Mouse (Mus musculus): ENCODE results near the gene Hist4h4.
A peak's percentile ranks its signal among the peaks of the same experiment; 100 is the strongest.
"Not testable (repeated sequence)": the region's sequence is repeated elsewhere in the genome, so short reads cannot be mapped to it uniquely, and the experiment has no call there.

Gene Hist4h4

DNA sequence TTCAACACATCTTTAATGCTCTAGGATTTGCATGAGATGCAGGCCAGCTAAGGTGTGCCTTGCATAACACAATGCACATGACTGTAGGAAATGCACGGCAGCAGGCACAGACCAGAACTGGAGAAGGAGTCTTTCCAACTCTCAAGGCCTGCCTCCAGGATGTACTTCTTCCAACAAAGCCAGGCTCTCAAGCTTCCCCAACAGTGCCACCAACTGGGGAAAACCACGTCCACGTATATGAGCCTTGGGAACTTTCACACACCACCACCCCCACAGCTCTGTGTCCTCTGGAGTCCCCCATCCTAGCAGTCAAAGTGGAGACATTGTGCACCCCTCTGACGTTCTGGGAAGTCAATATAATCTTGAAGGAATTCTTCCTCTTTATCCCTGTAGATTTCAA is 8.9 kb upstream of the Hist4h4 start:
- DNase-seq, result peak; percentile 41

DNA sequence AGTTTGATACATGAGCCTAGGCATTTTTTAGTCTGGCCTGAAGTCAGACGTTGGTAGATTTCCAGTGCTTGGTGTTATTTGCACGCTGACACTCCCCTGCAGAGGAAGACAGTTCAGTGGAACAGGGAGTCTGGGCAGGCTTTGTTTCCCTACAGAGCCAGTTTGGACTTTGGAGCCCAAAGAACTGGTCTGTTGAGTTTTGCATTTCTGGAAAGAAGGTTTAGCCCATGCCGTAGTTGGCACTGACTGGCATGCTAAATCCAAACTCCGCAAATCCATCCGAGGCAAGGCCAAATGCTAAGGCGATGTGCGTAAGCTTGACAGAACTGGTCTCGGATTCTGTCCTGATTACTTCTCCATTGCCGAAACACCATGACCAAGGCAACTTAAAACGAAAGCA is 7.0 kb upstream of the Hist4h4 start:
- DNase-seq, result no peak

DNA sequence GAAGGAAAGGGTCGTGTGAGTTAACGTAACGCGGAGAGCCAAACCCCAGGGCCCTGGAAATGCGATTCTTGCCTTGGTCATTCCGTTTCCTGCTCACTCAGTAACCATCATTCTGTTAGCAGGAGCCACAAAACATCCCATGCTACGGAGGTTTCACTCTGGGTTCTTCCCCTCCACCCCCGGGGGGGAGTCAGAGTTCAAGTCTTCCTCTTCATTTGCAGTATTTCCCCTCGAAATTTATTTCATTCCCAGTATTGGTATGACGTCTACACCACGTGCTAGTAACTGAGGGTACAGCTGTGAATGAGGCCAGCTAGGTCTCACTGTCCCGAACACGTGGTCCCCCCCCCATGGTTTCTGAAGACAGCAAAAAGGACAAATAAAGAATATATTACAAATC is 5.5 kb upstream of the Hist4h4 start:
- no peak for DNase-seq

DNA sequence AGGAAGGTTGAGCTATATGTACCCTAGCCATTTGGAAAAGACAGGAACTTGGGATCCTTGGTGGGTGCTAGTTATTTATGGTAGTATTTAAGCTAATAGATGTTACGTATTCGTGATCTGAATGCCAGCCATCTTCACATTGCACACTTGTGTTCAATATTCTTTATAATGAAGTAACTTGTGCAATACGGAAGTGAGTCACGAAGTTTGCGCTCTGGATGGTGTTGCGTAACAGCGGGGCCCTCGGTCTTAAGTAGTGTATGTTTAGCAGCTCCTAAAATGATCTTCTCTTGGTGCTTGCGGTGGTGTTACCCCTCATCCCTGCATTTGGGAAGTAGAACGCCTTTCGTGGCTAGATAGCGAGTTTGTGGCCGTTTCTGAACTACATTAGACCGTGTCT is 4.9 kb upstream of the Hist4h4 start:
- DNase-seq, result no peak

DNA sequence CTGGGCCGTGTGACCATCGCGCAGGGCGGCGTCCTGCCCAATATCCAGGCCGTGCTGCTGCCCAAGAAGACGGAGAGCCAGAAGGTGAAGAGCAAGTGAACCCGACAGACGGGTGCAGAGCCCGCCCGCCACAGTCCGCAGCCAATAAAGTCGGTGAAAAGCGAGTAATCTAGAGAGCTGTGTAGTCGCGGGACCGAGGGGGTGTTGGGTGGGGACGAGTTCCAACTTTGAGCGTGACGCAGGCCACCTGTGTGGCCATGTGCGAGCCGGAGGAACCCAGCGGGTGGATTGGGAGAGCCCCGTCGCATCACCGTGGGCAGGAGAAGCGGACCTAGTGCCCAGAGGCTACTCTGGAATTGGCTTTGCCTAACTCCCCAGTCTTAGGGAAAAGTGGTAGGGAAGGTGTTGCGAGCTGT is 4.4 kb upstream of the Hist4h4 start:
- no peak for DNase-seq

DNA sequence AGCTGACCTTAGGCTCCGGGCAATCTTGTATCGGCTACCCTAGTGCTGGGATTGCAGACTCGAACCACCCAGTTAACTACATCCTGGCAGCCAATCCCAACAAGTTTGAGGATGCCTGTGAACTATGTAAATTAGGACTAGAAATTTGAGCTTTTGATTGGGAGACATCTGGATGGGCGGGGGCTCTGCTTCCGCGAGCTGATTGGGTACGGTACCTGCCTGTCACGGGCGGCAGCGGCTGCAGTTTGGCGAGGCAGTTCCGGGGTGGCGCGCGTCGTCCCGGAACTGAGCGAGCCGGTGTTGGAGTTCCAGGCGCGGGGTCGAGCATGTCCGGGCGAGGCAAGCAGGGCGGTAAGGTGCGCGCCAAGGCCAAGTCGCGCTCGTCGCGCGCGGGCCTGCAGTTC is 3.8 kb upstream of the Hist4h4 start, which contains the start of gene H2afj:
TSS of gene H2afj (plus strand) at position 231 of the 404 bp plus-strand sequence.
- peak; percentile 96 for DNase-seq

DNA sequence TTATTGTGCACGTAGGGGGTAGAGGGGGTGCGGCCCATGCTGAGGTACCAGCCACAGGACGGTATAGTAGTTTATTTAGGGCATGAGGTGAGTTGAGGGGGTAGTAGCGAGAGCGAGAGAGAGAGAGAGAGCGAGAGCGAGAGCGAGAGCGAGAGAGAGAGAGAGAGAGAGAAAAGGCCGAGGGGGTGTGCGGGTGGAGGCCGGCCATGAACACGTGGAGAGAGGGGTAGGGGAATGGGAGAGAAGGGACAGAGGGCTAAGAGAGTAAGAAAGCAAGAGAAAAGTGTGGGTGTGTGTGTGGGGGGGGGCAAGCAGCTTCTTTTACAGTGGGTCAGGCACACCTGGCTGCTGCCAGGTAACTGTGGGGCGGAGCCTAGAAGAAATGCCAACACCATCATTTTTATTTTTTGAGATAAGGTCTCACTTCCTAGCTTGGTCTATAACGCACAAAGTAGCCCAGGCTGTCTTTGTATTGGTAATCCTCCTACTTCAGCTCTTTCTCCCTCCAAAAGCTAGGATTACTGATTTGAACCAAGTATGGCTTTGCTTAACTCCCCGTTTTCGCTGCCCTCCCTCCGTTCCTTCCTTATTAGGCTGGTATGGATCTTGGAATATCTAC is 3.3 kb upstream of the Hist4h4 start:
- no peak for DNase-seq

DNA sequence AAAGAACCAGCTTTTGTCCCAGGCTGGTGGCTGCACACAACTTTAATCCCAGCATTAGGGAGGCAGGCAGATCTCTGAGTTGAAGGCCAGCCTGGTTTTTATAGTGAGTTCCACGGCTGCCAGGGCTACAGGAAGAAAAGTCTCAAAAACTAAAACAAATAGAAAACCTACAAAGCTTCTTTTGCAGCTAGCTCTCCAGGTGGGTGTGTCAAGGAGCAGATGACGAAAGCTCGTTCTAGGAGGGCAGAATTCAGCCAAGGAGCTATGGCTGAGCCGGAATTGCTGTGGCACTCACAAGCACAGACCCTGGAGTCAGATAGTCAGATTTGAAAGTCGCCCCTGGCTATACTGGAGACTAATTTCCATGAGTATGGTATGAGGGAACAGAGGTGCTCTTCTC is 2.6 kb upstream of the Hist4h4 start:
- no peak for DNase-seq

DNA sequence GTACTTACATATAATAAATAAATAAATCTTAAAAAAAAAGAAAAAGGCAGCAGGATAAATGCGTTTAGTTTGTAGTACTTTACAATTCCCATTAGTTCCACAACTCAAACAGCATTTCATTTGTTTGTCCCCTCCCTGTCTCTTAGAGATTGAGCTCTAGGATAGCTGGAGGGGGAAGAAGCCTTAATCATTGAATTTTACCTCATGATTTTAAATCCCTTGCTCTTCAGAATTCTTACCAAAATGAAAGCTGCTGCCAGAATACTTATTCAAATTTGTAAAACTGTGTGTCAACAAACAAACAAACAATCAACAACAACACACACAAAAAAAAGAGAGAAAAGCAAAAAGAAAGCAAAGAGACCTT is 1.2 kb upstream of the Hist4h4 start:
- no peak for DNase-seq

DNA sequence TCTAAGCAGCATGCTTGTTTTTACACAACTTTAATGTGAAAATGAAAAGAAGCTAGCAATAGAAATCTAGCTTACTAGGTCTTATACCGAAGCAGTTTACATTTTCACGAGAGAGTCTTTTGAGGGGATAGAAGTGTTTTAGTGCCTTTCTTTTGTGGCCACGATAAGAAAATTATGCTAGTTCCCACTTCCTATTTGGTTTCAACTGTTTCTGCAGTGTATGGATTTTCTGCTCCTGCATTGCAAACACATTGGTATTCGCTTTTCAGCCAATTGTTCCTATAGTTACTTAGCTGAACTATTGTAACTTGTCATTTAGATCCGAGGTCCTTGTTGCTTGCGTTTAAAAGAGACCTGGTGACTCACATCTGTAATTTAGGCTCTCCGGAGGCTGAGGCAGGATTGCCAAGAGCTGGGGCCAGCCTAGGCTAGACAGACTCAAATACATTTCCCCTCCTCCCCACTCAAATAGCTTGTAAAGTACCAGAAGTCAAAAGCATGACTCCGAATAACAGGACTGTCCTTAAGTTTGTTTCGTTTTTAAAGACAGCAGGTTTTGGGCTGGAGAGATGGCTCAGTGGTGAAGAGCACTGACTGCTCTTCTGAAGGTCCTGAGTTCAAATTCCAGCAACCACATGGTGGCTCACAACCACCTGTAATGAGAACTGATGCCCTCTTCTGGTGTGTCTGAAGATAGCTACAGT is 642 bp upstream of the Hist4h4 start:
- peak; percentile 37 for DNase-seq

DNA sequence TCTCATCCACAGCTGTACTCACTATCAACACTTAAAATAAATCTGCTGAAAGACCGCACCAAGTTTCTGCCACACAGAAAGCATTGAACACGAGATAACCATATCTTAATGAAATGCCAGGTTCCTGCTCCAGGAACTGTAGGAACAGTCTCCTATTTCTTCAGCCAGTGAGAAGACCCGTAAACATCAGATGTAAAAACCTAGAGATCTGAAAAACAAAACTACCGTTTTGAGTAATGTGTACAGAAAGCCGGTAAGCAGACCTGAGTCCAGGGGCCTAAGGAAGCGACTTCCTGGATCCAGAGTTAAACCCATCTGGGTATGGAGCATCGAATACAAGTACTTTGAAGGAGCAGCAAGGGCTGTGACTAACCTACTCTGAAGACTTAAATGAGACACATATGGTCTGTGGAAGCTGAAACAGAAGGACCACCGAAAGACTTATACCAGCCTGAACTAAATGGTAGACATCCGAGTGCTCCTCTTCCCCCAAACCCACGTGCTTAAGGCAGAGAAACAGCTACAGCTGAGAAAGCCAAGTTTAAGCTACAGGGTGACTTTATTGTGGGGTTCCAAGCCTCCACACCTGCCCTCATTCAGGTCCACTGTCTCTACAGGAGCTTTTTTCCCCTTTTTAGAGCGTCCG is 999 bp downstream of the Hist4h4 start:
- peak; percentile 40 for DNase-seq

DNA sequence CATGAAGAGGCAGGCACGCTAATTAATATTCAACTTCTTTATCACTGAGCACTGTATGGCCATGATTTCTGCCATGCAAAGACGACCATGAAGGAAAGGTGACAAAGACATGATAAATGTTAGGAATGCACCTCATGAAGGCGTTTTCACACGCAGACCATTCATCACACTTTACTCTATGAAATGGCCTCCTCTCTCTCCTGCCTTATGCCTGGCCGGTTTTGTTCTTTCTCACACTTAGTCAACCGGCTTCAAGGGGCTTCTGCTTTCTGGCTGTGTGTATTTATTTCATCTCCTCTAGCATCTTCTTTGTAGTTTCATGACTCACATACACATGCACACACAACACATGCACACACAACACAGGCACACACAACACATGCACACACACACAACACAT is 2.9 kb downstream of the Hist4h4 start:
- DNase-seq, result no peak

DNA sequence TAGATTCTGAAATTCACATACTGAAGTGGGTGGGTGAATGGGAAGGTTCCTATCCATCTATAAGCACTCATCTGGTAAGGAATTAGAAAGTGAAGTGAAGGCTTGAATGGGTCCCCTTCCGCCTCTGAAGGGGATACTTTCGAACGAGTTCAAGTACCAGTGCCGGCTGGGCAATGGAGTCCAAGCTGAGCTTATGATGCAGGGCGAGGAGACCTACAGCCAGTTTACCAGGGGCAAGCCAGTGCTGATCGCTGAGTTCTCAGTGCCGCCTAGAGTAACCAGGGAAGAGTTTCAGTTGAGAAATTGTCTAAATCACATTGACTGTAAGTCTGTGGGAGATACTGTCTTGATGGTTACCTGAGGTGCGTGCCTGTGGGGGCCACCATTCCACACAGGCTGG is 3.5 kb downstream of the Hist4h4 start:
- DNase-seq, result no peak

DNA sequence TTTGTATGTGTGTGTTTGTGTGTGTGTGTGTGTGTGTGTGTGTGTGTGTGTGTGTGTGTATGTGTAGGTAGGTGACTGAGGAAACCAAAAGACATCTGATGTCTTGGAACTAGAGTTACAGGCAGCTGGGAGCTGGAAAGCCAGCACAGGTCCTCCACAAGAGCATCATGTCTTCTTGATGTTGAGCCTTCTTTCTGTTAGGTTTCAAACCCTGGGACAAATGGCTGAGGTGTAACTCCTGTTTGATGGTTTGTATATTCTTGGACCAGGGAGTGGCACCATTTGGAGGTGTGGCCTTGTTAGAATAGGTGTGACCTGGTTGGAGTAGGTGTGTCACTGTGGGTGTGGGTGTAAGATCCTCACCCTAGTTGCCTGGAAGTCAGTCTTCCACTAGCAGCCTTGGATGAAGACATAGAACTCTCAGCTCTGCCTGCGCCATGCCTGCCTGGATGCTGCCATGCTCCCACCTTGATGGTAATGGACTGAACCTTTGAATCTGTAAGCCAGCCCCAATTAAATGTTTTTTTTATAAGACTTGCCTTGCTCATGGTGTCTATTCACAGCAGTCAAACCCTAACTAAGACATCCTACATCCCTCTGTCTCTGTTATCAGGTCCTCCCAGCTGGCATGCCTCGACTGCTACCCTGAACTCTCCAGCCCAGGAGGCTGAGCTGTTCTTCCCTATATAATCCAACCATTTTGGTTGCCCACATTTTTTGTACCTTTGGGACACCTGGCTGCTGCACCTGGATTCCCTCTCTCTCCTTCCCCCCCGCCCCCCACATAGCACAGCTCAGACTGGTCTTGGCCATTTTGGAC is 6.1 kb downstream of the Hist4h4 start:
- DNase-seq, result not testable (repeated sequence)

DNA sequence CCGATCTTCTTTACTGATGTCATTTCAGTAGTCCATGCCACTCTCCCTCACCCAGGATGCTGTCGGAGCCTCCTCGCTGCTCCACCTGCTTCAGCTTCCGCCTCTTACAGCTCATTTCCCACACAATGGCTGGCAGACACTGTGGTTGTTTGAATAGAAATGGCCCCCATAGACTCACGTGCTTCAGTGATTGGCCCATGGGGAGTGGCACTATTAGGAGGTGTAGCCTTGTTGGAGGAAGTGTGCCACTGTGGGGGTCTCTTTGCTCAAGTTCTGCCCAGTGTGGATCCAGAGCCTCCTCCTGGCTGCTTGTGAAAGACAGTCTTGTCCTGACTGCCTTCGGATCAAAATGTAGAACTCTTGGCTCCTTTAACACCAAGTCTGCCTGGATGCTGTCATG is 8.4 kb downstream of the Hist4h4 start:
- DNase-seq, result no peak

DNA sequence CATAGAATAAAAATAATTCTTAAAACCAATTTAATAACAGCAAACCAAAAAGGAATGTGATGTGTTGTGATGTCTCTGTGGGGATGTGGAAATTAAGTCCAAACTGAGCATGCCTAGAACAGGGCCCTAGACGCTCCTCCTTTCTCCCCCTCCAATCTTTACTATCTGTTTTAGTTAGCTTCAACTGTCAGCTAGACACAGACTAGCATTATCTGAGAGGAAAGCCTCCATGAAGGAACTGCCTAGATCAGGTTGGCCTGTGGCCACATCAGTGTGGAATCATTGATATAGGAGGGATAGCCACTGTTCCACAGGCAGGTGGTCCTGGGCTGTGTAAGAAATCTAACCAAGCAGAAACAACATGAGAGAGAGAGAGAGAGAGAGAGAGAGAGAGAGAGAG is 9.1 kb downstream of the Hist4h4 start:
- DNase-seq, result no peak

DNA sequence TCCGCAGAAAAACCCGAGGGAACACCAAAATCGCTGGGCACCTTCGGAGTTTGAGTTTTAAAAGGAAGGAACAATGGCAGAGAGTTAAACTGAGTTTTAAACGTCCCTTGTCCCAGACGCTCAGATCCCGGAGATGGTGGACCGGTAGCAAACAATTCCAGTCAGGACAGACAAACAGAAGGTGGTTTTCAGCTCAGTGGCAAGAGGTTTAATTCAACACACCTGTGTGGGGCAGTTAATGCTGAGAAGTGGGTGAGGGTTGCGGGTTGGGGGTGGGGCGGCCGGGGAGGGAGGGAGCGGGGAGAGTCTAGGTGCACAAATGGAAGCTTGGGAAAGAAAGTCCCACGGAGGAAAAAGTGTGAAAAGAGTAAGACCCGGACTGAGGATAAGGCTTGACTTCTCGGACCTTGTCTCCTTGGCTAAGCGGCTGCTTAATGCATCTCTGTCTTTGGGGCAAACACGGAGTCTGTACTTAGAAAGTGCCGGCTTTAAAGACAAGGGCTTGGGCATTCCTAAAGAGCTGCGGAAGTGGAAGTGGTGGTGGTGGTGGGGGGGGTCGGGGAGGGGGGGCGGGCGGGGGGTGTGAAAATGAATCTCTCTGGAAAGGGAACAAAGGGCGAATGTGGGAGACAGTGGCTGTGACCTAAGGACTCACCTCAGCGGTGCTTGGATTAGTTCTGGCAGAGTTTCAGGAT is 10.2 kb downstream of the Hist4h4 start:
- DNase-seq, result peak; percentile 47

DNA sequence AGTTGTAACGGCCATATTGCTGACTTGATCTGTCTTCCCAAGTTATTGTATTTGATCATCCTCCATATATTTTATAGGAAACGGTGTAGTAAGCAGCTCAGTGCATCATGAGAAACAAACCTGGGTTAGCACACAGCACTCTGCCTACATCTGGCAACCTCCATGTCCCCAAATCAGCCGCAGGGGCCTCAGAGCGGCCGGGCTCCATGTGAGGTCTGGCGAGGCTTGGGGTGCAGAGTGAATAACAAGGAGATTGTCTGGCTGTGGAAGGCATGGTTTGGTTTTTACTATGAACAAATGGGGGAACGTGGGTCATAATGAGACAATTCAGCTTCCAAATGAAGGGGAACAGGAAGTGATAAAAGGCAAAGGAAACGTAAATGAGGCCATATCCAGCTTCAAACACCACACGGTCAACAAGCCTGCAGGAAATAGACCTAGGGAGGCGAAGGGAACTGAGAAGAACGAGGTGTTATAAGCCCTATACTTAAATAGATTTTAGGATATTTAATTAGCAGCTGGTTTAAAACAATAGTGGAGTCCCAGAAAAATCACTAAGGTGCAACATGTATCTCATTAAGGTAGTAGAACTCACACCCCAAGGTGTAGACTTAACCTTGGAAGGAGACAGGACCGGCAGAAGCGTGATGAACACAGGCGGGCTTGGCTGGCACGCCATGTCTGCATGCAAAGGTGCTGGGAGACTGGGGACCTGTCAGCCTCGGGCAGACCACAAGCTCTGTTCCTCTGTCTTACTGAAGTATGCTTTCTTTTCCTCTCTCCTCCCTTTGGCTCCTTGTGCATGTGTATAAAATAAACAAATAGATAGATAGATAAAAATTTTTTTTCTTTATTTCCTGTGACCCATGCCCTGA is 11.1 kb downstream of the Hist4h4 start:
- peak; percentile 28 for DNase-seq

DNA sequence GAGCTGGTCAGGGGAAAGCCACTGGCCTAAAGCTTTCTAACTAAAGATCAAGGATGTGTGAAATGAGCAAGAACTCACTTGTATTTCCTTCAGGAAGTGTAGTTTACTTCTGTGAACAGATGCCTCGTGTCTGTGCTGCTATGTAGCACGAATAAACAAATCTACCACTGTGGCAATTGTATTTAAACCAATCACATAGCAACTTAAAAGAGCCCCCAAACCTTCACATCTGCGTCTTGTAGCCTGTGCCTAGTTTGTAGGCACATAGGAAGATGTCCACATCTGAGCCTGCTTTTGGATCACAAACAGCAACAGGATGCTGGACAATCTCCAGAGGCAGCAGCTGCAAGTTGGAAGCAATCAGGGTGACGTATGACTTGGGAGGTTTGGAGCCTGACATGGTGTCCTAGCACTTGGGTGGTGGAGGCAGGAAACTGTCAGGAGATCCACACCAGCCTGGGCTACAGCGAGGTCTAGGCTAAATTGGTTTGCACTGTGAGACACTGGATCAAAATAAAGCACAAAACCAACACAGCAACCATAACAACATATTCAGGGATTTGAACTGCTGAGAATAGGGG is 14.7 kb downstream of the Hist4h4 start:
- no peak for DNase-seq

DNA sequence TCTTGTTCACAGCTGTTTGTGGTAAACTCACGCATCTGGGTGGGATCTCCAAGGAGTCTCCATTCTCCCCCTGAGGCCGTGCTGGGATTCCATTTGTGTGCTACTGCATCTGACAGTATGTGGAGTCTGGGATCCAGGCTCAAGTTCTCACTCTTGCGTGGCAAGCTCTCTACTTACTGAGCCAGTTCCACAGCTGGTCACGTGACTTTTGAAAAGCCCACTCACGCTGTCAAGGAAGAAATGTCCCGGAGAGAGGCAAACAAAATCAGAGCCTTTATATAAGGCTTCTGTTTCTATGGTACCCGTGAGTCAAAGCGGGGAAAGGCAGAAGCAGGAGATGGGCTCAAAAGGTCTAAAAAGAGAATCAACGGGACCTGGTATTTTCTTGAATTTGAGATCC is 21.5 kb downstream of the Hist4h4 start:
- no peak for DNase-seq

DNA sequence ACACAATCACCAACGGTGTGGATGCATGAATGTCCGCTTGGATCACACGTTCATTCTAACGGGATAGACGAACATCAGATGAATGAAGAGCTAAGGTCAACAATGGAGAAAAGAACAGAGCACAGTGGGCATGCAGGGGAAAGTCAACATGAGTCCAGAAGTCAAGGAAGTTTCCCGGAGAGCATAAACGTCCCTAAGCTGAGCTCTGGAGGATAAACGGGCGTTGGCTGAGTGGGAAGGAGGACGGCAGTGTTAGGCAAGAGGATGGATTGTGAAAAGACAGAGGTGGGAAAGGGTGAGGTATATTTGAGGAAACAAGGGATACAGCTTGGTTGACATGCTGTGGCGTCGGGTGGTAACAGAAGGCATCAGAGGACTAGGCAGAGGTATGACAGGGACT is 22.1 kb downstream of the Hist4h4 start:
- DNase-seq, result no peak

All from embryo, embryonic 11 days (tissue).